Mouse (Mus musculus) C2C12 (cell line): ENCODE data around the gene B3galt4.

Experiments
- CEBPB ChIP-seq: IDR thresholded peaks from one replicate; pipeline ENCODE4 v1.6.1; 2011; ENCODE audit warnings: low read depth, mild to moderate bottlenecking, control low read depth, moderate library complexity
- CTCF ChIP-seq: IDR thresholded peaks from one replicate; pipeline ENCODE4 v1.5.1; 2011; ENCODE audit not compliant: control insufficient read depth, insufficient read depth, insufficient read length
- MYOG ChIP-seq: IDR thresholded peaks from one replicate; pipeline ENCODE4 v1.6.1; 2011; ENCODE audit not compliant: control insufficient read depth, insufficient read length; ENCODE audit errors: extremely low read depth

GRCm38 (mm10) chr17:33968489-33968888, 17.2 kb upstream of the B3galt4 start:
- peak; percentile 14 for TF ChIP-seq CTCF
- no peak for TF ChIP-seq MYOG
- TF ChIP-seq CEBPB, result no peak
